Mouse (Mus musculus) heart, embryonic 14.5 days (tissue): ENCODE measurements around the gene Rph3al. TPM values are rescaled to one million over a fixed set of nuclear protein-coding genes. Genes with fewer than 3 reads are reported as not detected.

ENCODE experiments used
- polyA plus RNA-seq: library from polyadenylated mRNA; unstranded; fragments of >200 nt; fragmentation: Nextera tagmentation; extraction: Ambion mirVana; gene quantifications from 2 replicates; pipeline ENCODE4 v1.2.1, GENCODE M21; 2014

The Rph3al gene
- polyA plus RNA-seq, 1 experiment from 2014 or later, result 7.3 TPM

Other genes starting within 250 kb of the Rph3al start
- gene Ywhae, start 205.6 kb downstream of the Rph3al start, polyA plus RNA-seq, result 712 and 732 TPM in 2 replicates
- gene Doc2b, start 142.4 kb downstream of the Rph3al start, polyA plus RNA-seq, result 0.09 and 0.22 TPM in 2 replicates
- 0.22 TPM in 1 of 2 replicates, not detected in the other for gene 1700016K19Rik, start 61.5 kb upstream of the Rph3al start, polyA plus RNA-seq
- 11.5 and 13.2 TPM in 2 replicates for gene Rflnb, start 89.4 kb upstream of the Rph3al start, polyA plus RNA-seq
- 31.5 and 32.5 TPM in 2 replicates for gene Vps53, start 241.2 kb upstream of the Rph3al start, polyA plus RNA-seq
- gene Fam57a, start 241.2 kb upstream of the Rph3al start, polyA plus RNA-seq, result 22.4 and 23.1 TPM in 2 replicates